Comparison of ENCODE assay signal across 2 mouse cellular contexts in the genomic region with DNA sequence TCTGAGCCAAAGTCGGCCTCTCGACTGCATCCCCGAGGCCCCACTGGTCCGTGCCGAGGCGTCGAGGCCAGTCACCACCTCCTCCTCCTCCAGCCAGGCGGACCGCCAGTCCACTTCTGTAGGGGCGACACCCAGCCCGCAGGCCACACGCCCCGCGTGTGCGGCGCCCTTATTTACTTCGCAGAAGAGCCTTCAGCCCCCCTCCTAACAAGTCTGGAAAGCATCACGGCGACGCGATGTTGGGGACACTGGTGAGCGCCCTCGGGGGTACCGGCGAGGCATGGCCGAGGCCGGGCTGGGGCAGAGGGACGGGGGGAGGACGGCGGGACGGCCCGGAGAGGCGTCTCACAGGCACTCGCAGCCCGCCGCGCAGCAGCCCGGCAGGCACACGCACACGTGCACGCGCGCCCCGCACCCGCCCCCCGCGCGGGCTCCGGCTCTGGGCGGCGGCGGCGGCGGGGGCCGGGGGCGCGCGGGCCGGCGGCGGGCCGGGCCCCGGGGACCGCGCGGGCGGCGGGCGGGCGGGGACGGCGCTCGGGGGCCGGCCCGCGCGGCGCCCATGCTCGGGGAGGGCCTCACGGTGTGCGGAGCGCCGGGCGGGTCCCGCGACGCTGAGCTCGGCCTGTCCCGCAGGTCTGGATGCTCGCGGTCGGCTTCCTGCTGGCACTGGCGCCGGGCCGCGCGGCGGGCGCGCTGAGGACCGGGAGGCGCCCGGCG.
TF ChIP-seq lines count a peak whose summit lies in the region.

A gene (plus strand): TSS at position 107 of the 717 bp plus-strand sequence.

TF ChIP-seq in C2C12, 6 proteins besides CTCF, POLR2A, EP300 and RAD21 (continued from another document):
- no peak for TF ChIP-seq FOSL1 (IDR thresholded peaks at IDR 0.05; ENCODE audit: insufficient read depth, low read length, poor library complexity, severe bottlenecking)
- no peak for TF ChIP-seq MYOG (IDR thresholded peaks at IDR 0.05; ENCODE audit: control insufficient read depth, extremely low read depth, insufficient read length)
- TF ChIP-seq CEBPB (IDR thresholded peaks at IDR 0.05; ENCODE audit: low read depth), result no peak
- TF ChIP-seq MYOD1 (IDR thresholded peaks at IDR 0.05; ENCODE audit: control insufficient read depth, insufficient read length, low read depth), result no peak

TF ChIP-seq in CH12.LX, 34 proteins besides CTCF, POLR2A, EP300 and RAD21 (continued from another document):
- TF ChIP-seq TBP (conservative IDR thresholded peaks at IDR 0.05; ENCODE audit: low read depth, low read length) (no peak), SIN3A (IDR thresholded peaks at IDR 0.05; ENCODE audit: low read length) (no peak), IRF4 (IDR thresholded peaks at IDR 0.05; ENCODE audit: low read depth, low read length) (no peak)
